Mouse (Mus musculus) Patski (cell line): ENCODE measurements around the gene Shank1. TPM values are rescaled to one million over a fixed set of nuclear protein-coding genes. Genes with fewer than 3 reads are reported as not detected.

ENCODE experiments used
- ATAC-seq: fragments of 100-300 bp; one replicate; pipeline ENCODE4 v1.8.0; 2021
- CTCF ChIA-PET: fragments of 350-600 bp; sonication (Branson Sonifier 250); formaldehyde crosslinking; loops from one replicate; lab custom pipeline; 2022; ENCODE audit warnings: inconsistent platforms; lab: Charles Lee
- POLR2A ChIA-PET: fragments of 350-600 bp; sonication (Branson Sonifier 250); formaldehyde crosslinking; loops from one replicate; lab custom pipeline; 2022; ENCODE audit warnings: antibody characterized with exemption, inconsistent platforms; lab: Charles Lee
- DNase-seq: peaks from one replicate; pipeline ENCODE4 v3.0.0-alpha.2; 2011; ENCODE audit warnings: low read depth, low spot score
- H3K27me3 ChIP-seq: fragments of 371-371 bp; one replicate; pipeline ENCODE4 v1.5.1; 2021
- CTCF ChIP-seq: fragments of 100-300 bp; IDR thresholded peaks from one replicate; pipeline ENCODE4 v1.5.1; 2021
- in situ Hi-C: fragments of 300-500 bp; cut with MboI; formaldehyde crosslinking; loops from 3 replicates; pipeline ENCODE4 v1.11.1; 2018; ENCODE audit warnings: low pct_unique_long_range_greater_than_20kb, mixed read lengths
- polyA plus RNA-seq: library from polyadenylated mRNA; unstranded; gene quantifications from one replicate; pipeline ENCODE4 v1.2.3, GENCODE M21; 2021

The Shank1 gene
- polyA plus RNA-seq, 1 experiment from 2014 or later: 1.9 TPM

GRCm38 (mm10) chr7:44304463-44304774, 5.6 kb upstream of the Shank1 start:
- ATAC-seq (peak; percentile 3), DNase-seq (no peak)
- ChIA-PET CTCF (interaction anchor here (1.0 kb wide), 1 partner anchor 21 kb away, joined by 3 read pairs; no protein-coding TSS in a partner anchor), POLR2A (no interaction called here)
- in situ Hi-C loops: loop anchor here (5.0 to 10.0 kb wide), 2 partner anchors 42 to 50 kb away; partner anchors contain the start of gene Gm15517
- H3K27me3 ChIP-seq: peaks cover 21% of the 10 kb centered on the region
- TF ChIP-seq CTCF: no peak

GRCm38 (mm10) chr7:44304775-44305641, 5.0 kb upstream of the Shank1 start:
- H3K27me3 ChIP-seq: peaks cover 15% of the 10 kb centered on the region
- ATAC-seq (peak; percentile 93), DNase-seq (peak; percentile 84)
- ChIA-PET CTCF (interaction anchor here (1.0 kb wide), 1 partner anchor 22 kb away, joined by 3 read pairs; no protein-coding TSS in a partner anchor), POLR2A (no interaction called here)
- no peak for TF ChIP-seq CTCF
- in situ Hi-C loops: loop anchor here (5.0 to 10.0 kb wide), 2 partner anchors 43 to 50 kb away; partner anchors contain the start of gene Gm15517

GRCm38 (mm10) chr7:44305686-44306085, 4.4 kb upstream of the Shank1 start:
- ATAC-seq: no peak
- no peak for DNase-seq
- TF ChIP-seq CTCF: no peak
- ChIA-PET POLR2A (no interaction called here), CTCF (no interaction called here)
- in situ Hi-C loops: loop anchor here (10.0 kb wide), 1 partner anchor 49 kb away; no protein-coding TSS in a partner anchor
- peaks cover 13% of the 10 kb centered on the region for H3K27me3 ChIP-seq

GRCm38 (mm10) chr7:44306516-44307240, 3.4 kb upstream of the Shank1 start, which contains the start of gene Clec11a:
Gene Clec11a, minus strand, starts transcription at chr7:44306902.
- in situ Hi-C loops: loop anchor here (10.0 kb wide), 1 partner anchor 48 kb away; no protein-coding TSS in a partner anchor
- ATAC-seq (no peak), DNase-seq (no peak)
- TF ChIP-seq CTCF: no peak
- CTCF ChIA-PET: no interaction called here
- POLR2A ChIA-PET: no interaction called here
- H3K27me3 ChIP-seq: peaks cover 16% of the 10 kb centered on the region

DNA sequence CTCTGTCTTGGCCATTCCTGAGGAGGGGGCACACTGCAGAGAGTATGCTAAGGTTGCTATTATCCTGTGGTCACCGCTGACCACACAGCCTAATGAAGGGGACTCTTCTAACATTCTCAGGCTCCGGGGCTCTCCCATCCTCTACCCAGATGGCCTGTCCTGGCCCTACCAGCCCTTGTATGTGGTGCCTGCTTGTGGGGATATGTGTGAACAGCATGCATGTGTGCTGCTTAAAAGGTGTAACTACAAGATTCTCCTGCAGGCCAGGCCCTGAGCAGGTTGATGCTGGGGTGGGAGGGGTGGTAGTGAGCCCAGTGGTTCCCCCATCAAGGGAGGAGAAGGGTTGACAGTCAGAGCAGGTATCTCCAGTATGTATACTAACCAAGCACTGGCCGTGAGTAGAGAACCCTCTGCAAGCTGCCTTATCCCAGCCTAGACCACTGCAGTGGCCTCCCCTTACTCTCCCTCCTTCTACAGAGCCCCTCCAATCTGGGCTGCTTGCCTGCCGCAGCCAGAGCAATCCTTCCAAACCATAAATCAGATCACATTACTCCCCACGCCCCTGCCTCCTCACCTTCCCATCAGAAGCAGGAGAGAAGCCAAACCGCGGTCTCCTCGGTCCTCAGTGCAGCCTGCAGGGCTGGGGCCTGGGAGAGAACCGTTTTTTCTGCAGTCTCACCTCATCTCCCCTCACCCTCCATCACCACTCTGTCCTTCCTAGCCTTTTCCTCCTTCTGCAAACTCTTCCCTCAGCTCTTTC, 2.6 kb upstream of the Shank1 start:
- POLR2A ChIA-PET: no interaction called here
- CTCF ChIA-PET: interaction anchor here (1.0 kb wide), 1 partner anchor 44 kb away, joined by 4 read pairs; no protein-coding TSS in a partner anchor
- H3K27me3 ChIP-seq: peaks cover 17% of the 10 kb centered on the region
- no peak for DNase-seq
- TF ChIP-seq CTCF: no peak
- in situ Hi-C loops: loop anchor here (10.0 kb wide), 1 partner anchor 47 kb away; no protein-coding TSS in a partner anchor
- ATAC-seq: no peak

- no peak for TF ChIP-seq CTCF
- in situ Hi-C loops: no loop called here
- ChIA-PET POLR2A (interaction anchor here (0.6 kb wide), 1 partner anchor 41 kb away, joined by 4 read pairs; no protein-coding TSS in a partner anchor), CTCF (no interaction called here)
- peaks cover 24% of the 10 kb centered on the region for H3K27me3 ChIP-seq
- ATAC-seq: no peak
- no peak for DNase-seq
These were observed 328 bp downstream of the Shank1 start for GRCm38 (mm10) chr7:44310285-44310877.

GRCm38 (mm10) chr7:44310878-44311712, 1.0 kb downstream of the Shank1 start:
- ChIA-PET CTCF (interaction anchor here (1.2 kb wide), 1 partner anchor 48 kb away, joined by 4 read pairs; no protein-coding TSS in a partner anchor), POLR2A (no interaction called here)
- peaks cover 20% of the 10 kb centered on the region for H3K27me3 ChIP-seq
- TF ChIP-seq CTCF: no peak
- in situ Hi-C loops: no loop called here
- DNase-seq: no peak
- no peak for ATAC-seq

GRCm38 (mm10) chr7:44311713-44312304, 1.8 kb downstream of the Shank1 start:
- H3K27me3 ChIP-seq: peaks cover 23% of the 10 kb centered on the region
- POLR2A ChIA-PET: no interaction called here
- in situ Hi-C loops: no loop called here
- ATAC-seq: peak; percentile 42
- TF ChIP-seq CTCF: no peak
- no peak for DNase-seq
- CTCF ChIA-PET: interaction anchor here (1.2 kb wide), 1 partner anchor 49 kb away, joined by 4 read pairs; no protein-coding TSS in a partner anchor
